Mouse (Mus musculus) MEL-GATA-1-ER (cell line): ENCODE measurements around the gene Rbm26.

Experiments
- DNase-seq: peaks from one replicate; pipeline ENCODE4 v3.0.0-alpha.2; 2012; ENCODE audit warnings: low read depth; ENCODE audit errors: extremely low read depth

Gene Rbm26

GRCm38 (mm10) chr14:105177238-105177693 lies at the start of gene Rbm26:
TSS of gene Rbm26 (minus strand) at chr14:105177327.
- peak; percentile 89 for DNase-seq

- DNase-seq: no peak
Measured at GRCm38 (mm10) chr14:105225790-105226189, 48.7 kb upstream of the Rbm26 start.

GRCm38 (mm10) chr14:105222240-105222639 lies 45.1 kb upstream of the Rbm26 start:
- no peak for DNase-seq

- DNase-seq: no peak
Measured at GRCm38 (mm10) chr14:105219525-105220376, 42.6 kb upstream of the Rbm26 start.

GRCm38 (mm10) chr14:105198401-105198800 lies 21.3 kb upstream of the Rbm26 start:
- no peak for DNase-seq

GRCm38 (mm10) chr14:105194682-105195081 lies 17.6 kb upstream of the Rbm26 start:
- DNase-seq: no peak

- no peak for DNase-seq
Measured at GRCm38 (mm10) chr14:105184866-105185265, 7.7 kb upstream of the Rbm26 start.

GRCm38 (mm10) chr14:105182786-105183185 lies 5.7 kb upstream of the Rbm26 start:
- no peak for DNase-seq

GRCm38 (mm10) chr14:105179733-105180132 lies 2.6 kb upstream of the Rbm26 start:
- DNase-seq: no peak

- no peak for DNase-seq
Measured at GRCm38 (mm10) chr14:105178996-105179395, 1.9 kb upstream of the Rbm26 start.

- DNase-seq: no peak
Measured at GRCm38 (mm10) chr14:105176381-105177168, 552 bp downstream of the Rbm26 start.

GRCm38 (mm10) chr14:105167181-105167580 lies 9.9 kb downstream of the Rbm26 start:
- DNase-seq: no peak

- DNase-seq: no peak
Measured at GRCm38 (mm10) chr14:105164793-105165192, 12.3 kb downstream of the Rbm26 start.

GRCm38 (mm10) chr14:105161334-105161733 lies 15.8 kb downstream of the Rbm26 start:
- no peak for DNase-seq

- DNase-seq: no peak
Measured at GRCm38 (mm10) chr14:105158526-105158925, 18.6 kb downstream of the Rbm26 start.

GRCm38 (mm10) chr14:105134076-105134475 lies 43.1 kb downstream of the Rbm26 start:
- no peak for DNase-seq

- DNase-seq: no peak
Measured at GRCm38 (mm10) chr14:105127715-105128385, 49.3 kb downstream of the Rbm26 start.

GRCm38 (mm10) chr14:105124513-105124912 lies 52.6 kb downstream of the Rbm26 start:
- DNase-seq: no peak

GRCm38 (mm10) chr14:105115402-105115801 lies 61.7 kb downstream of the Rbm26 start:
- no peak for DNase-seq

- no peak for DNase-seq
Measured at GRCm38 (mm10) chr14:105106252-105106651, 70.9 kb downstream of the Rbm26 start.

- no peak for DNase-seq
Measured at GRCm38 (mm10) chr14:105098861-105099260, 78.3 kb downstream of the Rbm26 start.

GRCm38 (mm10) chr14:105096221-105096620 lies 80.9 kb downstream of the Rbm26 start:
- DNase-seq: no peak
